Mouse (Mus musculus) bone marrow macrophage, adult 2 months (primary cell): Measurements from ENCODE around the gene Iqsec2.

ENCODE experiments used
- CTCF ChIP-seq: IDR thresholded peaks from 2 replicates; pipeline ENCODE4 v1.5.1; 2012; ENCODE audit warnings: low read depth, mild to moderate bottlenecking, low read length, moderate library complexity
- POLR2A ChIP-seq: IDR thresholded peaks from 2 replicates; pipeline ENCODE4 v1.6.1; 2012; ENCODE audit warnings: mild to moderate bottlenecking, low read depth, low read length, borderline replicate concordance

DNA sequence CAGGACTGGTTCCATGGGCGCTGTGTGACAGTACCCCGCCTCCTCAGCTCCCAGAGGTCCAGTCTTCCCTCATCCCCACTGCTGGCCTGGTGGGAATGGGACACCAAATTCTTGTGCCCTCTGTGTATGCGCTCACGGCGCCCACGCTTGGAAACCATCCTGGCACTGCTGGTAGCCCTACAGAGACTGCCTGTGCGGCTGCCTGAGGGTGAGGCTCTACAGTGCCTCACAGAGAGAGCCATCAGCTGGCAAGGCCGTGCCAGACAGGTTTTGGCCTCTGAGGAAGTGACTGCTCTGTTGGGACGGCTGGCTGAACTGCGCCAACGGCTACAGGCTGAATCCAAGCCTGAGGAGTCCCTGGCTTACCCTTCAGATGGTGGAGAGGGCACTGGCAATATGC is 127.1 kb downstream of the Iqsec2 start:
- TF ChIP-seq POLR2A (no peak), CTCF (no peak)
